Mouse (Mus musculus): Measurements from ENCODE around the gene Ptpn21. TPM values are rescaled to one million over a fixed set of nuclear protein-coding genes. Genes with fewer than 3 reads are reported as not detected.

The Ptpn21 gene
- 12.0 and 12.8 TPM in 2 replicates for polyA plus RNA-seq (2014; fragmentation: Nextera tagmentation; extraction: Ambion mirVana)

DNA sequence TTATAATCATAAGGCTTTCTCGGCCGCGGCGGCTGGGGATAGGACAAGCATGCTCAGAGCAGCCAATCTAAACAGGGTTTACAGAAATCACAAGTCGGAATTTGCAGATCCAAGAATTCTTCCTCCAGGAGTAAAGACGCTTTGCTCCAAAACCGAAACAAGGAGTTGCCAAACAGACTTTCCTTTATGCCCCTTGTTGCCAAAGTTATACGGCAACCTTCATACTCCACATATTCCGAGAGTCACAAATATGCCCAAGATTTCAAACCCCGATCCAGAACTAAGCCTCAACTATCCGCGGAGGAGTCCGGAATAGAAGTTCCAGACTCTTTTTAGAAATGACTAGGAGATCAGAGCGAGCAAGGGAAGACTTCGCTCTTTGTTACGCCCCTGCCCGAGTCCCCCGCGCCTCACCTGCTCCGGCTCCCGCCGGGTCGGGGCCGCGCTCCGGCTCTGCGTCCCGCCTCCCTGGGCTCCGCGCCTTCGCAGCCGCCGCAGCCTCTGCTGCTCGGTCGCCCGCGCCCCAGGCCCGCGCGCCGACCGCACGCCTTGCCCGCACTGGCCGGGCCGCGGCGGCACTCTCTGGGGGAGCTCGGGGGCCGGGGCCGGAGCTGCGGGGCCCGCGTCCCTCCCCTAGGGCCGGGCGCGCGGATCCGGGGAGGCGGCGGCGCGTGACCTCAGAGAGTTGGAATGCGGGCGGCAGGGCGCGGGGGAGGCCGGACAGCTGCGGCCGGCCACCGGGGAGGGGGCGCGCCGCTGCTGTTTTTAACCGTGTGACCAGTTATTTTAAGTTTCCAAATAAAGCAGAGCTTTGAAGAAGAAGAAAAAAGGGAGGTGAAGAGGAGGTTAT is at the start of gene Ptpn21:
TSS of gene Ptpn21 (minus strand) at position 455 of the 850 bp plus-strand sequence.
- Histone ChIP-seq H3K4me2 (ENCODE audit: low read depth, low read length, severe bottlenecking) (peak within 1 kb of the TSS; percentile 64), H3K27ac (ENCODE audit: low read depth, low read length) (0 out of 2 replicates have a peak within 1 kb of the TSS, but pooled peaks have one; percentile 32), H3K36me3 (ENCODE audit: control insufficient read depth, insufficient read depth, low read length) (no peaks in the 10 kb centered on the region), H3K9ac (ENCODE audit: low read length) (peak within 1 kb of the TSS; percentile 93), H3K27me3 (ENCODE audit: control insufficient read depth, insufficient read depth, low read length) (no peaks in the 10 kb centered on the region), H3K9me3 (ENCODE audit: control insufficient read depth, low read length) (no peaks in the 10 kb centered on the region), H3K4me1 (replicated peaks; ENCODE audit: control insufficient read depth, insufficient read depth, low read length) (peaks cover 12% of the 10 kb centered on the region; the same call in 1 of the 2 replicates), H3K4me3 (ENCODE audit: low read depth, low read length) (peak within 1 kb of the TSS; percentile 77)
- peak; percentile 81 for DNase-seq (ENCODE audit: low spot score)
- under 1% methylated on average over 70 of the region's 75 CpGs for WGBS
- ATAC-seq (replicated peaks; ENCODE audit: low FRiP score): peak; percentile 79

GRCm38 (mm10) chr12:98784251-98784650 is 47.0 kb upstream of the Ptpn21 start:
- H3K9me3 ChIP-seq (ENCODE audit: control insufficient read depth, low read length): no peaks in the 10 kb centered on the region
- H3K4me2 ChIP-seq (ENCODE audit: low read depth, low read length, severe bottlenecking): no peak overlapping the region
- H3K27ac ChIP-seq (ENCODE audit: low read depth, low read length): no peak overlapping the region
- peaks cover 18% of the 10 kb centered on the region for H3K36me3 ChIP-seq (ENCODE audit: control insufficient read depth, insufficient read depth, low read length)
- no peak overlapping the region for H3K9ac ChIP-seq (ENCODE audit: low read length)
- 95% methylated on average over 1 of the region's 1 CpGs for WGBS
- DNase-seq (ENCODE audit: low spot score) (no peak), ATAC-seq (replicated peaks; ENCODE audit: low FRiP score) (no peak)
- no peaks in the 10 kb centered on the region for H3K4me1 ChIP-seq (replicated peaks; ENCODE audit: control insufficient read depth, insufficient read depth, low read length)
- no peak overlapping the region for H3K4me3 ChIP-seq (ENCODE audit: low read depth, low read length)
- H3K27me3 ChIP-seq (ENCODE audit: control insufficient read depth, insufficient read depth, low read length): no peaks in the 10 kb centered on the region

DNA sequence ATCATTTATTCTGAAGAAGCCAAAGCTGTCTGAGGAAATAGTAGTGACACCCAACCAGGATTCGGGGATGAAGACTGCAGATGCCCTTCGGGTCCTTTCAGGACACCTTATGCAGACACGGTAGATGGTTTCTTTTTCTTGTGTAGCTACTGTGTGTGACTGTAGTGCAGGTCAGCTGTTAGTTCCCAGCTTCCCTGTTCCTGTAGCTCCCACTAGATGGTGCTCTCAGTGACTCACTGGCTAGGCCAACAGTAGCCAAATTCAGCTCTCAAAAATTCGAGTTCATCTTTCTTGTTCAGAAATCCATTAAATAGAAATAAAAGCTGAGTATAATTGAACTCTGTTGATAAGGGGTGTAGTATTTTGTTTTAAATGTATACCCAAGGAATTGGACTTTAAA is 41.9 kb upstream of the Ptpn21 start:
- DNase-seq (ENCODE audit: low spot score): no peak
- H3K27ac ChIP-seq (ENCODE audit: low read depth, low read length): no peak overlapping the region
- H3K36me3 ChIP-seq (ENCODE audit: control insufficient read depth, insufficient read depth, low read length): peaks cover 22% of the 10 kb centered on the region
- H3K4me1 ChIP-seq (replicated peaks; ENCODE audit: control insufficient read depth, insufficient read depth, low read length): no peaks in the 10 kb centered on the region
- H3K27me3 ChIP-seq (ENCODE audit: control insufficient read depth, insufficient read depth, low read length): no peaks in the 10 kb centered on the region
- 0 out of 2 replicates have a peak, but pooled peaks have one; percentile 53 for ATAC-seq (replicated peaks; ENCODE audit: low FRiP score)
- no peak overlapping the region for H3K9ac ChIP-seq (ENCODE audit: low read length)
- no peak overlapping the region for H3K4me3 ChIP-seq (ENCODE audit: low read depth, low read length)
- WGBS: 84% methylated on average over 4 of the region's 4 CpGs
- H3K4me2 ChIP-seq (ENCODE audit: low read depth, low read length, severe bottlenecking): no peak overlapping the region
- H3K9me3 ChIP-seq (ENCODE audit: control insufficient read depth, low read length): no peaks in the 10 kb centered on the region

- DNase-seq (ENCODE audit: low spot score): no peak
- ATAC-seq (replicated peaks; ENCODE audit: low FRiP score): no peak
- H3K27ac ChIP-seq (ENCODE audit: low read depth, low read length): no peak overlapping the region
- H3K9ac ChIP-seq (ENCODE audit: low read length): no peak overlapping the region
- H3K9me3 ChIP-seq (ENCODE audit: control insufficient read depth, low read length): no peaks in the 10 kb centered on the region
- no peaks in the 10 kb centered on the region for H3K4me1 ChIP-seq (replicated peaks; ENCODE audit: control insufficient read depth, insufficient read depth, low read length)
- H3K27me3 ChIP-seq (ENCODE audit: control insufficient read depth, insufficient read depth, low read length): no peaks in the 10 kb centered on the region
- H3K4me3 ChIP-seq (ENCODE audit: low read depth, low read length): no peak overlapping the region
- no peak overlapping the region for H3K4me2 ChIP-seq (ENCODE audit: low read depth, low read length, severe bottlenecking)
- H3K36me3 ChIP-seq (ENCODE audit: control insufficient read depth, insufficient read depth, low read length): peaks cover 21% of the 10 kb centered on the region
- WGBS: 87% methylated on average over 3 of the region's 3 CpGs
These were observed 40.3 kb upstream of the Ptpn21 start for GRCm38 (mm10) chr12:98777509-98777908.

- Histone ChIP-seq H3K27me3 (ENCODE audit: control insufficient read depth, insufficient read depth, low read length) (no peaks in the 10 kb centered on the region), H3K36me3 (ENCODE audit: control insufficient read depth, insufficient read depth, low read length) (no peaks in the 10 kb centered on the region; the same call in 1 of the 2 replicates), H3K27ac (ENCODE audit: low read depth, low read length) (no peak overlapping the region), H3K4me2 (ENCODE audit: low read depth, low read length, severe bottlenecking) (no peak overlapping the region), H3K4me3 (ENCODE audit: low read depth, low read length) (no peak overlapping the region), H3K9ac (ENCODE audit: low read length) (no peak overlapping the region), H3K9me3 (ENCODE audit: control insufficient read depth, low read length) (no peaks in the 10 kb centered on the region), H3K4me1 (replicated peaks; ENCODE audit: control insufficient read depth, insufficient read depth, low read length) (no peaks in the 10 kb centered on the region)
- DNase-seq (ENCODE audit: low spot score): no peak
- WGBS: over 99% methylated on average over 2 of the region's 2 CpGs
- no peak for ATAC-seq (replicated peaks; ENCODE audit: low FRiP score)
These were observed 29.0 kb upstream of the Ptpn21 start for GRCm38 (mm10) chr12:98766241-98766640.

- no peak overlapping the region for H3K4me2 ChIP-seq (ENCODE audit: low read depth, low read length, severe bottlenecking)
- H3K9me3 ChIP-seq (ENCODE audit: control insufficient read depth, low read length): no peaks in the 10 kb centered on the region
- H3K27ac ChIP-seq (ENCODE audit: low read depth, low read length): no peak overlapping the region
- H3K36me3 ChIP-seq (ENCODE audit: control insufficient read depth, insufficient read depth, low read length): peaks cover 3% of the 10 kb centered on the region; the same call in 1 of the 2 replicates
- H3K9ac ChIP-seq (ENCODE audit: low read length): no peak overlapping the region
- ATAC-seq (replicated peaks; ENCODE audit: low FRiP score): no peak
- H3K4me3 ChIP-seq (ENCODE audit: low read depth, low read length): no peak overlapping the region
- DNase-seq (ENCODE audit: low spot score): no peak
- H3K27me3 ChIP-seq (ENCODE audit: control insufficient read depth, insufficient read depth, low read length): no peaks in the 10 kb centered on the region
- WGBS: 94% methylated on average over 6 of the region's 6 CpGs
- no peaks in the 10 kb centered on the region for H3K4me1 ChIP-seq (replicated peaks; ENCODE audit: control insufficient read depth, insufficient read depth, low read length)
These were observed 22.5 kb upstream of the Ptpn21 start for GRCm38 (mm10) chr12:98759700-98760099.

GRCm38 (mm10) chr12:98757636-98758035 is 20.4 kb upstream of the Ptpn21 start:
- no peaks in the 10 kb centered on the region for H3K4me1 ChIP-seq (replicated peaks; ENCODE audit: control insufficient read depth, insufficient read depth, low read length)
- H3K36me3 ChIP-seq (ENCODE audit: control insufficient read depth, insufficient read depth, low read length): peaks cover 3% of the 10 kb centered on the region; the same call in 1 of the 2 replicates
- WGBS: 92% methylated on average over 6 of the region's 6 CpGs
- no peak overlapping the region for H3K4me3 ChIP-seq (ENCODE audit: low read depth, low read length)
- no peaks in the 10 kb centered on the region for H3K9me3 ChIP-seq (ENCODE audit: control insufficient read depth, low read length)
- DNase-seq (ENCODE audit: low spot score) (no peak), ATAC-seq (replicated peaks; ENCODE audit: low FRiP score) (no peak)
- no peak overlapping the region for H3K27ac ChIP-seq (ENCODE audit: low read depth, low read length)
- H3K27me3 ChIP-seq (ENCODE audit: control insufficient read depth, insufficient read depth, low read length): no peaks in the 10 kb centered on the region
- no peak overlapping the region for H3K9ac ChIP-seq (ENCODE audit: low read length)
- no peak overlapping the region for H3K4me2 ChIP-seq (ENCODE audit: low read depth, low read length, severe bottlenecking)

DNA sequence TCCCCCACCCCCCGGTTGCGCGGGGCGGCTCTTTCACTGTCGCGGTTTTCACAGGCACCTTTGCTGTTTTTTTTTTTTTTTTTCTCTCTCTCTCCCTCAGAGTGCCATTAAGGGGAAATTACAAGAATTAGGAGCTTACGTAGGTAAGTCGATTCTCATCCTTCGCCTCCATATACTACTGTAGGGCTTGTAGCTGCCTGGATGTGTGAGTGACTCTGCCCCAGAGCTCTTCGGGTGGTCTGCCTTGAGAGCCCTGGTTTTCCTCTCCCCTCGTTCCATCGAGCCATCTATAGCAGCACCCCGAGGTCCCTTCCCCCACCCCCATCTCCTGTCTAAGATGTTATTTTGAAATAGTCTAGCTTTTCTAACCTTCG is 10.2 kb upstream of the Ptpn21 start:
- Histone ChIP-seq H3K4me2 (ENCODE audit: low read depth, low read length, severe bottlenecking) (peak overlapping the region; percentile 72), H3K27me3 (ENCODE audit: control insufficient read depth, insufficient read depth, low read length) (no peaks in the 10 kb centered on the region), H3K9me3 (ENCODE audit: control insufficient read depth, low read length) (no peaks in the 10 kb centered on the region), H3K4me1 (replicated peaks; ENCODE audit: control insufficient read depth, insufficient read depth, low read length) (no peaks in the 10 kb centered on the region; the same call in 1 of the 2 replicates), H3K27ac (ENCODE audit: low read depth, low read length) (peak overlapping the region; percentile 80), H3K36me3 (ENCODE audit: control insufficient read depth, insufficient read depth, low read length) (no peaks in the 10 kb centered on the region), H3K9ac (ENCODE audit: low read length) (peak overlapping the region; percentile 90), H3K4me3 (ENCODE audit: low read depth, low read length) (peak overlapping the region; percentile 64)
- ATAC-seq (replicated peaks; ENCODE audit: low FRiP score) (peak; percentile 54), DNase-seq (ENCODE audit: low spot score) (no peak)
- WGBS: 4% methylated on average over 8 of the region's 14 CpGs
